8 mouse cellular contexts compared by ENCODE assay signal in the genomic region with DNA sequence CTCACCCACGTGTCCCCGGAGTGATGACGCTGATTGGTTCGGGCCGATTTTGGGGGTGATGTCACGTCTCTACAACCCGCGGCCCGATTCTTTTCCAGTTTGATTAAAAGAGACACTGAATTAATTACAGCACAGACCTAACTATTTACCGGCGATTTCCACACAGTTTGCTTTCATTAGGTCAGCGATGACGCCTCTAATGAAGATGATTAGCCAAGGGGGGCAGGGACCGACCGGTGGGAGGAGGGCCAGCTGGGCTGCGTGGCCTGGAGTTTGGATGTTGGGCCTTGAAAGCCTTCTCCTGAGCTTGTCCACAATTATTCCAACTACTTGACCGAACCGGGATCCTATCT. TPM values are rescaled to one million over a fixed set of nuclear protein-coding genes. Genes with fewer than 3 reads are reported as not detected.
A peak's percentile ranks its signal among the peaks of the same experiment; 100 is the strongest.
DNase-seq lines count a peak whose midpoint lies in the region; ATAC-seq and TF ChIP-seq lines count a peak whose summit lies in the region.

A gene (minus strand): TSS at position 156 of the 353 bp plus-strand sequence.

- H3K27me3 ChIP-seq in kidney, postnatal 0 days (ENCODE audit: insufficient read depth, low read length): peaks cover 91% of the 10 kb centered on the region
- H3K27me3 ChIP-seq in kidney, adult 2 months (replicated peaks; ENCODE audit: control insufficient read depth, insufficient read depth, low read length): peaks cover 7% of the 10 kb centered on the region
- H3K27me3 ChIP-seq in cerebellum, adult 2 months (ENCODE audit: control insufficient read depth, insufficient read depth, low read length): no peaks in the 10 kb centered on the region
- peaks cover 73% of the 10 kb centered on the region for H3K27me3 ChIP-seq in hindbrain, embryonic 15.5 days
- peaks cover 99% of the 10 kb centered on the region for H3K27me3 ChIP-seq in neural tube, embryonic 13.5 days

- H3K4me2 ChIP-seq in kidney, postnatal 0 days (ENCODE audit: low read length): peak within 1 kb of the TSS; percentile 27; the same call in 1 of the 2 replicates
- H3K4me2 ChIP-seq in hindbrain, embryonic 15.5 days: peak within 1 kb of the TSS; percentile 36
- peak within 1 kb of the TSS; percentile 43 for H3K4me2 ChIP-seq in neural tube, embryonic 13.5 days

- 3% methylated on average over 18 of the region's 18 CpGs for WGBS in kidney, postnatal 0 days
- 8% methylated on average over 18 of the region's 18 CpGs for WGBS in kidney, adult 2 months
- WGBS in cerebellum, adult 2 months: 4% methylated on average over 18 of the region's 18 CpGs
- WGBS in hindbrain, embryonic 15.5 days: 2% methylated on average over 18 of the region's 18 CpGs
- WGBS in neural tube, embryonic 13.5 days: 2% methylated on average over 18 of the region's 18 CpGs

- H3K36me3 ChIP-seq in kidney, postnatal 0 days (ENCODE audit: insufficient read depth, low read length): no peaks in the 10 kb centered on the region
- H3K36me3 ChIP-seq in kidney, adult 2 months (ENCODE audit: control insufficient read depth, insufficient read depth, low read length): no peaks in the 10 kb centered on the region
- no peaks in the 10 kb centered on the region for H3K36me3 ChIP-seq in hindbrain, embryonic 15.5 days
- H3K36me3 ChIP-seq in neural tube, embryonic 13.5 days: no peaks in the 10 kb centered on the region

- H3K4me1 ChIP-seq in kidney, postnatal 0 days (replicated peaks; ENCODE audit: insufficient read depth, low read length): no peaks in the 10 kb centered on the region
- H3K4me1 ChIP-seq in kidney, adult 2 months (ENCODE audit: control insufficient read depth, insufficient read depth, low read length): no peaks in the 10 kb centered on the region
- peaks cover 6% of the 10 kb centered on the region for H3K4me1 ChIP-seq in cerebellum, adult 2 months (ENCODE audit: control insufficient read depth, insufficient read depth, low read length)
- H3K4me1 ChIP-seq in hindbrain, embryonic 15.5 days (replicated peaks): peaks cover 9% of the 10 kb centered on the region
- peaks cover 30% of the 10 kb centered on the region for H3K4me1 ChIP-seq in neural tube, embryonic 13.5 days (replicated peaks)

- no peak for TF ChIP-seq CTCF in kidney, postnatal 0 days (IDR thresholded peaks at IDR 0.05; ENCODE audit: low read depth)
- TF ChIP-seq CTCF in kidney, adult 2 months (conservative IDR thresholded peaks at IDR 0.05; ENCODE audit: insufficient read depth, insufficient read length, low read depth, low read length): no peak
- no peak for TF ChIP-seq CTCF in cerebellum, adult 2 months (IDR thresholded peaks at IDR 0.05; ENCODE audit: borderline replicate concordance, insufficient read depth, low read depth, low read length)

- no peaks in the 10 kb centered on the region for H3K9me3 ChIP-seq in kidney, postnatal 0 days (replicated peaks; ENCODE audit: low read length)
- H3K9me3 ChIP-seq in hindbrain, embryonic 15.5 days: no peaks in the 10 kb centered on the region
- H3K9me3 ChIP-seq in neural tube, embryonic 13.5 days: no peaks in the 10 kb centered on the region

- no peak for ATAC-seq in kidney, postnatal 0 days (replicated peaks; ENCODE audit: low FRiP score, low read depth)
- no peak for ATAC-seq in hindbrain, embryonic 15.5 days (ENCODE audit: low FRiP score, low read depth)
- no peak for ATAC-seq in neural tube, embryonic 13.5 days (ENCODE audit: low read depth)

- TF ChIP-seq POLR2A in kidney, adult 2 months (IDR thresholded peaks at IDR 0.05; ENCODE audit: low read depth, low read length): no peak
- no peak for TF ChIP-seq POLR2A in cerebellum, adult 2 months (IDR thresholded peaks at IDR 0.05; ENCODE audit: borderline replicate concordance, insufficient read depth, low read length)

- H3K4me3 ChIP-seq in kidney, postnatal 0 days (replicated peaks; ENCODE audit: low read depth, low read length): no peak within 1 kb of the TSS
- H3K4me3 ChIP-seq in kidney, adult 2 months (ENCODE audit: insufficient read depth, low read depth, low read length): no peak within 1 kb of the TSS
- peak within 1 kb of the TSS; percentile 82 for H3K4me3 ChIP-seq in cerebellum, adult 2 months (replicated peaks; ENCODE audit: insufficient read depth, low read depth, low read length)
- H3K4me3 ChIP-seq in hindbrain, embryonic 15.5 days: peak within 1 kb of the TSS; percentile 34
- peak within 1 kb of the TSS; percentile 24 for H3K4me3 ChIP-seq in neural tube, embryonic 13.5 days

- DNase-seq in kidney, postnatal 0 days (ENCODE audit: low spot score): no peak
- DNase-seq in kidney, adult 2 months: no peak
- DNase-seq in cerebellum, adult 2 months: peak; percentile 75 to 81
- DNase-seq in gastrocnemius, postnatal 4 days (ENCODE audit: low spot score in 2 of 2): no peak
- DNase-seq in spleen, postnatal 4 days (ENCODE audit: low spot score in 2 of 2): no peak
- no peak for DNase-seq in testis, postnatal 14 days (ENCODE audit: low spot score)

- H3K27ac ChIP-seq in kidney, postnatal 0 days: no peak within 1 kb of the TSS
- no peak within 1 kb of the TSS for H3K27ac ChIP-seq in kidney, adult 2 months (ENCODE audit: insufficient read depth, low read depth, low read length)
- peak within 1 kb of the TSS; percentile 51 for H3K27ac ChIP-seq in cerebellum, adult 2 months (ENCODE audit: insufficient read depth, low read length)
- H3K27ac ChIP-seq in hindbrain, embryonic 15.5 days (replicated peaks): peak within 1 kb of the TSS; percentile 66
- peak within 1 kb of the TSS; percentile 38; the same call in 1 of the 2 replicates for H3K27ac ChIP-seq in neural tube, embryonic 13.5 days (replicated peaks)

- H3K9ac ChIP-seq in kidney, postnatal 0 days (ENCODE audit: low read depth, low read length): no peak within 1 kb of the TSS
- peak within 1 kb of the TSS; percentile 25 for H3K9ac ChIP-seq in hindbrain, embryonic 15.5 days
- peak within 1 kb of the TSS; percentile 43 for H3K9ac ChIP-seq in neural tube, embryonic 13.5 days

RNA-seq across cellular contexts. Expression of the gene that starts here (rescaled TPM):
- not detected in 2 replicates for polyA plus RNA-seq in kidney, postnatal 0 days (2015; fragmentation: Nextera tagmentation; extraction: Ambion mirVana)
- polyA plus RNA-seq in kidney, adult 2 months (2012; rRNA removed): 0.05 and 0.07 TPM in 2 replicates
- polyA plus RNA-seq in cerebellum, adult 2 months (2012; rRNA removed): 12.0 and 12.6 TPM in 2 replicates
- polyA plus RNA-seq in hindbrain, embryonic 15.5 days (2015; fragmentation: Nextera tagmentation; extraction: Ambion mirVana): 43.3 and 60.4 TPM in 2 replicates
- polyA plus RNA-seq in neural tube, embryonic 13.5 days (2015; fragmentation: Nextera tagmentation; extraction: Ambion mirVana): 7.5 and 8.3 TPM in 2 replicates
- not detected for total RNA-seq in gastrocnemius, postnatal 4 days (2021)

Comparison
In these comparisons a context has a peak if more than half of its experiments do, and no peak if none do; other contexts are left out.
1. DNase-seq: peak in cerebellum, adult 2 months (2 of 2); none in kidney, postnatal 0 days (single experiment), kidney, adult 2 months (single experiment), gastrocnemius, postnatal 4 days (0 of 2), spleen, postnatal 4 days (0 of 2) and testis, postnatal 14 days (single experiment).
2. H3K27ac ChIP-seq: peak in cerebellum, adult 2 months (single experiment), hindbrain, embryonic 15.5 days (single experiment) and neural tube, embryonic 13.5 days (single experiment); none in kidney, postnatal 0 days (single experiment) and kidney, adult 2 months (single experiment).
3. H3K4me3 ChIP-seq: peak in cerebellum, adult 2 months (single experiment), hindbrain, embryonic 15.5 days (single experiment) and neural tube, embryonic 13.5 days (single experiment); none in kidney, postnatal 0 days (single experiment) and kidney, adult 2 months (single experiment).
4. Peak in every context shown above with its lines, with median percentiles within 50 percentile points of each other: H3K4me2 ChIP-seq.